Mouse (Mus musculus): ENCODE measurements around the gene Cyb5d2. TPM values are rescaled to one million over a fixed set of nuclear protein-coding genes. Genes with fewer than 3 reads are reported as not detected.

The Cyb5d2 gene
- polyA plus RNA-seq (2012; rRNA removed): 1.9 and 2.4 TPM in 2 replicates

GRCm38 (mm10) chr11:72795455-72796295 is at the start of gene Cyb5d2, which contains the start of gene Zzef1:
TSS of gene Cyb5d2 (minus strand) at chr11:72796142.
TSS of gene Zzef1 (plus strand) at chr11:72796226.

Other genes starting within 250 kb of the Cyb5d2 start
- 1.1 and 1.3 TPM in 2 replicates for gene Spns3, start 245.6 kb downstream of the Cyb5d2 start, polyA plus RNA-seq (2012; rRNA removed)
- gene Ube2g1, start 188.9 kb downstream of the Cyb5d2 start, polyA plus RNA-seq (2012; rRNA removed): 8.5 and 9.6 TPM in 2 replicates
- 9.7 and 12.4 TPM in 2 replicates for gene Ankfy1, start 106.1 kb downstream of the Cyb5d2 start, polyA plus RNA-seq (2012; rRNA removed)
- 4.7 and 5.7 TPM in 2 replicates for gene Zzef1, start 84 bp upstream of the Cyb5d2 start, polyA plus RNA-seq (2012; rRNA removed)
- 6.0 and 7.0 TPM in 2 replicates for gene Atp2a3, start 165.0 kb upstream of the Cyb5d2 start, polyA plus RNA-seq (2012; rRNA removed)
- gene P2rx1, start 203.0 kb upstream of the Cyb5d2 start, polyA plus RNA-seq (2012; rRNA removed): 4.5 and 5.4 TPM in 2 replicates
- 0.67 and 0.74 TPM in 2 replicates for gene Camkk1, start 222.9 kb upstream of the Cyb5d2 start, polyA plus RNA-seq (2012; rRNA removed)